Mouse (Mus musculus) embryo, embryonic 11.5 days (tissue): ENCODE measurements at regions not wholly inside any gene's neighbourhood (a gene's known extent, or its start where the extent isn't known, plus 50 kb on each side); places are given as distances from the start of the nearest gene placed in this dataset.

Experiments used
- DNase-seq: peaks from one replicate; pipeline ENCODE4 v3.0.0-alpha.2; 2012; ENCODE audit warnings: low read depth, low spot score

DNA sequence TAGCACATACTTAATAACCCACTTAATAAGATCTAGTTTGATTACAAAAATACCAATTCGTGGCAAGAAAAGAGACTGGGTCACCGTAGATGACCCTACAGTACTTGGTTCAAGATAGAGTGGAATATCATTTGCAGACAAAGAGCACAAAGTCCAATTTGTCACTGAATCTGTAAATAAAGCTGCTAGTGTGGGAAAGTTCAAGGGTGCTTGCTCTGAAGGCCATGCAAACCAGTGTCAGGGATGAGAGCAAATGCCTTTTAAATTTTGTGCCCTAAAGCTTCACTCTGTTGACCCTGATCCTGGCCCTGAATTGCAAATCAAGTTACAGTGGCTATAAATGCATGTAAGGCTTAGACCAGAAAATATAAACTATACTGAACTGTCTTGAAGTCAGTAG is 113.1 kb downstream of the Cd55b start:
- DNase-seq: no peak

DNA sequence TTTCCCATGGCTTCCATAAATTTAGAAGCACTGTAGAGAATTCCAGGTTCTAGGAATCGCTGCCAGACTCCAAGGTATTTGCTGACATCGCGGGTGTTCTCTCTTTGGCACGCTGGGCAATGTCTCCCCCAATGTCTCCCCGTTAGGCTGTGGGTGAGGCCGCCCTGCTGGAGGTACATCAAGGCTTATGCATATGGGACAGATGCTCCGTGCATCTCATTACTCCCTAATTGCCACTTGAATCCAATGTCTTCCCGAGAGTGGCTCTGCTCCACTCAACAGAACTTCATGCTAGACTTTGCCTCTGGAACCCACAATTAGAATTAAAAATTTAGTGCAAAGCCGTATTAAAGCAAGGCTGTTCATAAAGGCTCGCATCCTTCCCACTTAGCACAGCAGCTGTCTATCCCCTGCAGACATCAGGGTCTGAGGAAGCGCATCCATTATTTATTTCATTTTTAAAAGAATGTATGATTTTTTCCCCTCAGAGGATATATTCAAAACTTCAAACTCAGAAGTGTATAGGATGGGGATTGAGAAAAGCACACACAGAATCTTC is 120.9 kb downstream of the Cd55b start:
- no peak for DNase-seq

DNA sequence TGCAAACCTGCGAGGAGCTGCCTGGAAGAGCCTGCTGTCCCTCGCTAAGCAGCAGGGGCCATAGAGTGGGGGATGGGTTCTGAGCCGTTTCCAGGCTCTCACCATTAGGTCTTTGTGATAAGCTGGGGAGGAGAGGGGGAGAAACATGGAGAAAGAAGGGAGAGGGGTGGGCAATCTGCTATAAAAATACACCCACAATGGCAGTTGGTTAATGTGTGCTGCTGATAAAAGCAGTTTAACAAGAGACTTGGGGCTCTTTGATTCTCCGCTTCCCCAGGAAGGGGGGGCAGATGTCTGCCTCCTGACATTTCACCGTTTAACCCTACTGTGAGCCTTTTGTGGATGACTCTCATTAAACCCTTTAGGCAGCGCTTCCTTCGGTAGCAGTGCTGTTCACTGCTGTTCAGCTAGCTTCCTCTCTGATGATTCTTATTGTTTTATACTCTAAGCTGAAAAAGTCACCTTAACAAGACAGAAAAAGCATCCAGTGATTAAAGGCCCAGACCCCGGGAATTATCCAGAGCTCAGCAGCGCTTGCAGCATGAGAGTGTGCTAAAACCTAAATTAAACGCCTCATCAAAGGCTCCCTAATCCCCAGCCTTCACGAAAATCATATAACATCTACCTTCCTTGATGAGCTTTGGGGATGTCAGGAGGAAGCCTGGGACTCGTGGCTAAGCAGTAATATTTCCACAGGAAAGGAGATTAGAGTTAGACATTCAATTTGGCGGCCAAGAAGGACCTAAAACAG is 122.6 kb downstream of the Cd55b start:
- peak; percentile 56 for DNase-seq

DNA sequence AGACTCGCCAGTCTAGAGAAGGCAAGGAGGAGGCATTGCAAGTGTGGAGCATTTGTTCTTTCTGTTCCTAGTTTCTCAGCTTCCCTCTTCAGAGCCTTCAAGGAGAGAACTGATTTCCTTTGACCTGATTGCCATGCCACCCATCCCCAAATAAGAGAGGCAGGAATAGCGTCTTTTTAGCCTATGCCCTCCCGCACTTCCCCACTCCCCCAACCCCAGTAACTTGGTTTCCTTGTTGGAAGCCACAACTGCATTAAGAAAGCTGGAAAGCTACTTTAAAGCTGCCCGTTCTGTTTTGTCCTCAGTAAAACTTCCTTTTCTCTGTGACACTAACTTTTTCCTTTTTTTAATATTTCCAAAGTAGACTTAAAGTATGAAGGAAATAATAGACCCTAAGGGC is 123.2 kb downstream of the Cd55b start:
- no peak for DNase-seq

DNA sequence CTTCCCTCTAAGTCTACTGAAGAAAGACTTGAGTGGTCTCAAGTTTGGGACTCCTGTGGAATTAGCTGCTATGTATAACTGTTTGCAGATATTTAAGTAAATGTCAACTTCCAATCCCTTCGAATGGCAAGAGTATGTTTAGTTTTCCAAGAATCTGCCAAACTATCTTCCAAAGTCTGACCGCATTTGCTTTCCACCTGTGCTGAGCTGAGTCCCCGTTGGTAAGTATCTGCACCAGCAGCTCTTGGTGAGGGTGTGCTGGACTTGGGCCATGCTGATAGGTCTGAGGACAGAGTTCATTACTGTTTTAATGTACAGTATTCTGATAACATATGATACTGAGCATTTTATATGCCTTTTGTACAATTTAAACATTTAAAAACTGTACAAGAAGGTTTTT is 123.7 kb downstream of the Cd55b start:
- no peak for DNase-seq

DNA sequence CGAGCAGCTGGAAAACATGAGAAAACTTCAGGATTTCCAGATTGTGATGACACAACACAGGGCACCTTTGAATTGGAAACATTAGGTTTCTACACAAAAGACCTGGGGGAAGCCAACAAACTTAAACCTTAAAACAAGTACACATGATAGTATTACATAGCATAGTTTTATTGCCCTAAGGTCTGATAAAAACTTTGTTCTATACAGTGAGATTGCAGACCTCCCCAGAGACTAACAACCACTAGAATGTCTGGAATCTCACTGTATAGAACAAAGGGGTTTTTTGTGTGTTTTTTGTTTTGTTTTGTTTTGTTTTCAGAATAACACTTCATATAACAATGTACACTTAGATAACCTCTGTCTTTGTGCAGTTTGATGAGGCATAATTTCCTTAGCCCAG is 124.2 kb downstream of the Cd55b start:
- no peak for DNase-seq

DNA sequence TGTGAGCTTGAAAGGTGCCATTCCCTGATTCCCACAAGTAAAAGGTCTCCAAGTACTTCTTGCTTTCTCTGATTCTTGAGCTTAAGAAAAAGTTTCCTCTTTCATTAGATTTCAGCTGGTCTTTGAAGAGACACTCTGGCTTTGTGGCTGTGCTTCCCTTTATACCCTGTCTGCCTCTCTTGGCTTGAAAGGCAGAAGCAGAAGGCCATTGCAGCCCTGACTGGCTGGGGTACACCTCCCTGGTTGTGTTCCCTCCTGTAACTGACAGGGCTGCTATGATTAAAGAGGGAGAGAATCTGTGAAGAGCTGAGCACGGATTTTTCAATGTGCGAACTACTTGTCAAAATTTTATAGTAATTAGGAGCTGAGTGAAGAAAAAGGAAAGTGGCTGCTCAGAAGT is 125.3 kb downstream of the Cd55b start:
- DNase-seq: no peak

DNA sequence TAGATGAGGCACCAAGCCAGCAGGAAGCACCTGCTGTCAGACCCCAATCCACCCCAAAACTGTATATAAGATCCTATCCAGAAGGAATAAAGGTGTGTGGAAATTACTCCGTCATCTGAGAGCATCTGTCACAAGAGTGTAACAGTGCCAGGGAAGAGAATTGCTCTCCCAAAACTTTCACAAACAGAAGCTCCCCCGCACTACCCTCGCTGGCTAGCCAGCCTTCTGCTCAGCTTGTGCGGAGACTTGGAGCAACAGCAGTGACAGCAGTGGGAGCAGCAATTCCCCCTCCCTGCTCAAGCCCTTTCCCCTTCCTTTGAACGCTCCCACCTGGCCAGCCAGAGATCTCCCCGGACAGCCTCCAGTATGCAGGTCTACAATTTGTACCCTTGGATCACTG is 136.9 kb downstream of the Cd55b start:
- no peak for DNase-seq

DNA sequence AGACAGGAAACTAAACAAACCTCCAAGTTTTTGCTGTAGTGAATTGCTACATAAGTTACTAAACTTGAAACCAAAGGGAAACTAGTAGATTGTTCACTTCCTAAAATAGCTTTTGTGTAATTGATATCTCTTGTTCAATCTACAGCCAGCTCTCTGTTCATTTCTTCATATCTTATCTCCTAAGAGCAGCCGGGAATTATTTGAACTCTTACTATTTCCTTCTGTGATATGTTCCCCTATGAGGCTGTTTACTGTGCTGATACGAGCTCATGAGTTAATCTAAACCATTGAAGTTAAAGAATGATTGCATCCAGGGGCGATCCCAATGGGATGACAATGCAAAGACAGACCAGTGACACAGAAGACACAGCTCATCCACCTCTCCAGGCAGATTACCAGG is 140.7 kb downstream of the Cd55b start:
- DNase-seq: no peak

DNA sequence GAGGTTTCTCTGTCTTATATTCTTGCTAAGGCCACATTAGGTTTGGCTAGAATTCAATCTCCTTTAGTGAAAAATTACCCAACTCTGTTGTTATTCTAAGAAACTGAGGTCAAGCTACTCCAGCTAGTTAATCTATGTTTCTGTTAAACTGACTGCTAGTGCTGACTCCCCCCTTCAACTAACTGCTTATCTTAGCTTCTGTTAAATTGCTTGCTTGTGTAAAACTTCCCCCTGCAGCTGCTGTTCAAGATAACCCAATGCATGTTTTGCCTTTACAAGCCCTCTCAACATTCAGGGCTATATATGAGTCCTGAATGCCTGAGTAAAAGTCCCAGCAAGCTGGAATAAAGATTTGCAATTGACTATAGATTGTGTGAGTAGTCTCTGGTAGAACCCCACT is 143.6 kb downstream of the Cd55b start:
- DNase-seq: no peak

DNA sequence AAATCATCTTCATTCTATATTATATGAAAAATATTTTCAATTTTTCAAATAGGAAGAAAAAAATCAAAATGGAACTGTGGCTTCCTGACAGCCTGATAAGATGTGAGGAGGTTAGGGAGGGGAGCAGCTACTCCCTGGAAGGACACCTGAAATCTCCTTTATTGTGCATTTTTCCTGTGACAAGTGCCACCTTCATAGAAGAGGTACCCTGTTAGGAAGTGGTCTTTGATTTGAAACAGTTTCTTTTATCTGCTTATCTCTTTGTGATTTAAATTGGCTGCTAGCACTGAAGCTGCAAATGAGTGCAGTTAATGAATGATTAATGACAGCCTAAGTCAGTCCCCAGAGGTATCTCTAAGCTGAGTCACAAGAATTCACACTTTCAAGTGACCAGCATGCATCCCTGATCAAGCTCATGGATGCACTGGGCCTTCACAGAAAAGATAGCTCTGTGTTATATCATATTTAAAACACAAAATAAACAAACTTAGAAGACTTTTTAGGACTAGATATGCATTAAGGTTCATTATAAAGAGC is 144.7 kb downstream of the Cd55b start:
- no peak for DNase-seq

DNA sequence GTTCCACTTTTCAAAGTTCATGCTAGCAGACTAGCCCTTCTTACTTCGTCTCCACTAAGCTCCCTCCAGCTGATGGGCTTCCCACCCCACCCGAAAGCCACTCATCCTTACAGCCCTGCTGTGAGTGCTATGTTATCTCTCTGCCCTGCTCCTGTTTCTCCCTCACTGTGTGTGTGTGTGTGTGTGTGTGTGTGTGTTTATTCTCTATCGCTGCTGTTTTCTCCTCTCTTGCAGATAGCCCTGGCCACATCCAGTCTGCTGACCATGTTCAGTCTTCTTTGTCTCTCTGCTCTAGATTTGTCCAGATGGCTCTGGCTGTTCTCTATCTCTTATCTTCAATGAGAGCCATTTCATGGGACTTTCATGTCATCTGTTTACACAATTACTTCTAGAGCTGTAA is 145.9 kb downstream of the Cd55b start:
- DNase-seq: no peak

DNA sequence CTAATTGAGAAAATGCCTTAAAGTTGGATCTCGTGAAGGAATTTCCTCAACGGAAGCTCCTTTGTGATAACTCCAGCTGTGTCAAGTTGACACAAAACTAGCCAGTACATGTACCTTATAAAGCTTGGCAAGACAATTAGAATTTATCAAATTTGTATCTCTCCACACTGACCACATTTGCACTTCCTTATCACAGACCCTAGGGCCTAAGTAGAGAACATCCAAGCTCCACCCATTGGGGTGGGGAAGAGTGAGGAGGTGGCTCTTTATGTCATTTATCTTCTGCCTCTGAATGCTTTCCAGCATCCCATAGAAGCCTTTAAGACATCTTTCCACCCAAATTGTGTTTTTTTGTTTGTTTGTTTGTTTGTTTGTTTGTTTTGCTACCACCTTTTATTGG is 146.8 kb downstream of the Cd55b start:
- DNase-seq: no peak

DNA sequence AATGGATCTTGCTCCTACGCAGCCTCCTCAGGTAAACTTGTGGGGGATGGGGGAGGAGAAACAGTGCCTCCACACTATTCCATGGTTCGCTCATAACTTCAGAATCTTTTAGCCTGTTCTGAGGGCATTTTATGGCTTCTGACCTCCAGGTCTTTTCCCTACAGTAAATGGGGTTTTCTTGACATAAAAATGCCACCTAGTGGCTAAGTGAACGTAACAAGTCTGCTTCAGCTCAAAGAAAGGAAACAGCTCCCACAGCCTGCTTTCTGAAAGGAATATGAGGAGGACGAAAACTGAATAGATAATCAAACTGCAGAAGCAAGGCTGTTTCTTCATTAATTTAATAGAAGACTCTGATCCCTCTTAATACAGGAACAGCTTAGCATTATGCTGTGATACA is 148.3 kb downstream of the Cd55b start:
- DNase-seq: no peak

DNA sequence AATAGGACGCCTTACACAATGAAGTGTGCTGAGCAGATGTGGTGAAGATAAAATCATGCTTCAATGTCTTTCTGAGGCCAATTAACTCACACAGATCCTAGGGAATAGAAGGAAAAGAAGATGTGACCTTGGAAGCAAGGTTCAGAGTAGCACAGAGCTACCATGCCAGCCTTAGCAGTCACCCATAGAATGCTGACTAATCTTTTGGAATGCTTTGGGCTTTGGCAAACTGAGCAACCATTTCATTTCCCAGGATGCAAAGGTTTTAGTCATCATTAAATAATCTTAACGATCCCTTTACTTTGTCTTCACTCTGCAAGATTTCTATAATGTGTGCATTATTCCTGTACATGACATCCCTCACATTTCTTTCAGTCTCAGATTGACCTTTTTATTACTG is 152.4 kb downstream of the Cd55b start:
- no peak for DNase-seq
